Mouse (Mus musculus): Measurements from ENCODE around the gene Ube4b.

Gene Ube4b

GRCm38 (mm10) chr4:149354671-149355070 lies 71.9 kb downstream of the Ube4b start:
- DNase-seq (ENCODE audit: low read depth, low spot score): no peak
- peaks cover 12% of the 10 kb centered on the region for H3K36me3 ChIP-seq (ENCODE audit: control insufficient read depth, insufficient read depth, low read length, poor library complexity, severe bottlenecking)
- H3K27me3 ChIP-seq (ENCODE audit: control insufficient read depth, insufficient read depth, low read length, poor library complexity, severe bottlenecking): no peaks in the 10 kb centered on the region

GRCm38 (mm10) chr4:149351596-149352150 lies 74.9 kb downstream of the Ube4b start:
- H3K27me3 ChIP-seq (ENCODE audit: control insufficient read depth, insufficient read depth, low read length, poor library complexity, severe bottlenecking): no peaks in the 10 kb centered on the region
- DNase-seq (ENCODE audit: low read depth, low spot score): no peak
- H3K36me3 ChIP-seq (ENCODE audit: control insufficient read depth, insufficient read depth, low read length, poor library complexity, severe bottlenecking): peaks cover 13% of the 10 kb centered on the region

- H3K36me3 ChIP-seq (ENCODE audit: control insufficient read depth, insufficient read depth, low read length, poor library complexity, severe bottlenecking): peaks cover 19% of the 10 kb centered on the region
- DNase-seq (ENCODE audit: low read depth, low spot score): no peak
- no peaks in the 10 kb centered on the region for H3K27me3 ChIP-seq (ENCODE audit: control insufficient read depth, insufficient read depth, low read length, poor library complexity, severe bottlenecking)
These were observed 77.6 kb downstream of the Ube4b start for GRCm38 (mm10) chr4:149348963-149349362.

GRCm38 (mm10) chr4:149345873-149346272 lies 80.7 kb downstream of the Ube4b start:
- no peak for DNase-seq (ENCODE audit: low read depth, low spot score)
- Histone ChIP-seq H3K36me3 (ENCODE audit: control insufficient read depth, insufficient read depth, low read length, poor library complexity, severe bottlenecking) (peaks cover 18% of the 10 kb centered on the region), H3K27me3 (ENCODE audit: control insufficient read depth, insufficient read depth, low read length, poor library complexity, severe bottlenecking) (no peaks in the 10 kb centered on the region)

- DNase-seq (ENCODE audit: low read depth, low spot score): no peak
- no peaks in the 10 kb centered on the region for H3K27me3 ChIP-seq (ENCODE audit: control insufficient read depth, insufficient read depth, low read length, poor library complexity, severe bottlenecking)
- H3K36me3 ChIP-seq (ENCODE audit: control insufficient read depth, insufficient read depth, low read length, poor library complexity, severe bottlenecking): peaks cover 16% of the 10 kb centered on the region
These were observed 82.2 kb downstream of the Ube4b start for GRCm38 (mm10) chr4:149344311-149344710.

- peak; percentile 11 for DNase-seq (ENCODE audit: low read depth, low spot score)
- Histone ChIP-seq H3K27me3 (ENCODE audit: control insufficient read depth, insufficient read depth, low read length, poor library complexity, severe bottlenecking) (no peaks in the 10 kb centered on the region), H3K36me3 (ENCODE audit: control insufficient read depth, insufficient read depth, low read length, poor library complexity, severe bottlenecking) (peaks cover 13% of the 10 kb centered on the region)
These were observed 85.9 kb downstream of the Ube4b start for GRCm38 (mm10) chr4:149340680-149341079.

GRCm38 (mm10) chr4:149339426-149340214 lies 86.9 kb downstream of the Ube4b start:
- H3K27me3 ChIP-seq (ENCODE audit: control insufficient read depth, insufficient read depth, low read length, poor library complexity, severe bottlenecking): no peaks in the 10 kb centered on the region
- H3K36me3 ChIP-seq (ENCODE audit: control insufficient read depth, insufficient read depth, low read length, poor library complexity, severe bottlenecking): peaks cover 15% of the 10 kb centered on the region
- no peak for DNase-seq (ENCODE audit: low read depth, low spot score)

GRCm38 (mm10) chr4:149338137-149338536 lies 88.4 kb downstream of the Ube4b start:
- DNase-seq (ENCODE audit: low read depth, low spot score): no peak
- peaks cover 6% of the 10 kb centered on the region for H3K36me3 ChIP-seq (ENCODE audit: control insufficient read depth, insufficient read depth, low read length, poor library complexity, severe bottlenecking)
- H3K27me3 ChIP-seq (ENCODE audit: control insufficient read depth, insufficient read depth, low read length, poor library complexity, severe bottlenecking): no peaks in the 10 kb centered on the region

GRCm38 (mm10) chr4:149337353-149337752 lies 89.2 kb downstream of the Ube4b start:
- Histone ChIP-seq H3K27me3 (ENCODE audit: control insufficient read depth, insufficient read depth, low read length, poor library complexity, severe bottlenecking) (no peaks in the 10 kb centered on the region), H3K36me3 (ENCODE audit: control insufficient read depth, insufficient read depth, low read length, poor library complexity, severe bottlenecking) (peaks cover 5% of the 10 kb centered on the region; the same call in 1 of the 2 replicates)
- no peak for DNase-seq (ENCODE audit: low read depth, low spot score)

GRCm38 (mm10) chr4:149336302-149336701 lies 90.2 kb downstream of the Ube4b start:
- DNase-seq (ENCODE audit: low read depth, low spot score): no peak
- Histone ChIP-seq H3K36me3 (ENCODE audit: control insufficient read depth, insufficient read depth, low read length, poor library complexity, severe bottlenecking) (peaks cover 7% of the 10 kb centered on the region), H3K27me3 (ENCODE audit: control insufficient read depth, insufficient read depth, low read length, poor library complexity, severe bottlenecking) (no peaks in the 10 kb centered on the region)

- Histone ChIP-seq H3K36me3 (ENCODE audit: control insufficient read depth, insufficient read depth, low read length, poor library complexity, severe bottlenecking) (peaks cover 13% of the 10 kb centered on the region), H3K27me3 (ENCODE audit: control insufficient read depth, insufficient read depth, low read length, poor library complexity, severe bottlenecking) (no peaks in the 10 kb centered on the region)
- DNase-seq (ENCODE audit: low read depth, low spot score): no peak
These were observed 91.7 kb downstream of the Ube4b start for GRCm38 (mm10) chr4:149334881-149335280.

GRCm38 (mm10) chr4:149332726-149333125 lies 93.8 kb downstream of the Ube4b start:
- DNase-seq (ENCODE audit: low read depth, low spot score): no peak
- peaks cover 19% of the 10 kb centered on the region for H3K36me3 ChIP-seq (ENCODE audit: control insufficient read depth, insufficient read depth, low read length, poor library complexity, severe bottlenecking)

GRCm38 (mm10) chr4:149330495-149330894 lies 96.1 kb downstream of the Ube4b start:
- DNase-seq (ENCODE audit: low read depth, low spot score): no peak
- H3K27me3 ChIP-seq (ENCODE audit: control insufficient read depth, insufficient read depth, low read length, poor library complexity, severe bottlenecking): no peaks in the 10 kb centered on the region
- peaks cover 19% of the 10 kb centered on the region for H3K36me3 ChIP-seq (ENCODE audit: control insufficient read depth, insufficient read depth, low read length, poor library complexity, severe bottlenecking)

More at GRCm38 (mm10) chr4:149332726-149333125, 93.8 kb downstream of the Ube4b start:
- H3K27me3 ChIP-seq (ENCODE audit: control insufficient read depth, insufficient read depth, low read length, poor library complexity, severe bottlenecking): no peaks in the 10 kb centered on the region

GRCm38 (mm10) chr4:149328735-149329134 lies 97.8 kb downstream of the Ube4b start:
- H3K36me3 ChIP-seq (ENCODE audit: control insufficient read depth, insufficient read depth, low read length, poor library complexity, severe bottlenecking): peaks cover 16% of the 10 kb centered on the region
- no peak for DNase-seq (ENCODE audit: low read depth, low spot score)
- H3K27me3 ChIP-seq (ENCODE audit: control insufficient read depth, insufficient read depth, low read length, poor library complexity, severe bottlenecking): no peaks in the 10 kb centered on the region

- Histone ChIP-seq H3K36me3 (ENCODE audit: control insufficient read depth, insufficient read depth, low read length, poor library complexity, severe bottlenecking) (peaks cover 16% of the 10 kb centered on the region), H3K27me3 (ENCODE audit: control insufficient read depth, insufficient read depth, low read length, poor library complexity, severe bottlenecking) (no peaks in the 10 kb centered on the region)
- DNase-seq (ENCODE audit: low read depth, low spot score): no peak
These were observed 99.3 kb downstream of the Ube4b start for GRCm38 (mm10) chr4:149327281-149327680.
